ENCODE assay signal across 23 mouse cellular contexts in the genomic region with DNA sequence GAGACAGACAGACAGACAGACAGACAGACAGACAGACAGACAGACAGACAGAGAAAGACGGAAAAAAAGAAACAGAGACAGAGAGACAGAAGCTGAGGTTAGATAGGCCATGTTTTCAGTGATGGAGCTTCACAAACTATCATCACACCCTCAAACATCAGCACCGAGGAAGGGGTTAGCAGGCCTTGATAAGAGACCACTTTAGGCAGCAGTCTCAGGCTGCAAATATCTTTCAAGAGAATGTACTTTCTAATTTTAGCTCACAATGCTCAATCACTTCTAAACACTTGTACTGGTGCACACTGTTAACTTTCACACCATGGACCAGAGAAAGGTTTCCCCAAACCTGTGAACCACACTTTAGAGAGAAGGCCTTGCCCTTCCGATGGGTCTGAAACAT.
DNase-seq lines count a peak whose midpoint lies in the region; ATAC-seq lines count a peak whose summit lies in the region.
"Had no signal": no experiment of that assay in that cellular context is flagged by ENCODE, and none has a peak within 500 bp of the region (broad histone marks: within the 10 kb centered on the region; RNA-seq: fewer than 3 reads in every experiment).

No protein-coding gene starts in this region.

- H3K27ac ChIP-seq in heart, embryonic 10.5 days: peak overlapping the region; percentile 29; the same call in 1 of the 2 replicates
- H3K27ac ChIP-seq in heart, embryonic 13.5 days (replicated peaks): peak overlapping the region; percentile 60
- H3K27ac ChIP-seq in heart, embryonic 16.5 days (ENCODE audit: low read length): peak overlapping the region; percentile 67
- H3K27ac ChIP-seq in midbrain, embryonic 14.5 days (replicated peaks; ENCODE audit: low read depth, low read length): no peak overlapping the region
- H3K27ac ChIP-seq: gastrocnemius, adult 2 months; hindbrain, embryonic 14.5 days; hindbrain, postnatal 0 days had no signal

- no peak overlapping the region for H3K4me3 ChIP-seq in heart, embryonic 10.5 days
- no peak overlapping the region for H3K4me3 ChIP-seq in heart, embryonic 13.5 days
- no peak overlapping the region for H3K4me3 ChIP-seq in heart, embryonic 16.5 days (ENCODE audit: low read length)
- no peak overlapping the region for H3K4me3 ChIP-seq in midbrain, embryonic 14.5 days (replicated peaks; ENCODE audit: low read depth, low read length)
- H3K4me3 ChIP-seq: gastrocnemius, adult 2 months had no signal

- intact Hi-C loops in heart, postnatal 25 days (cut with DNase I): no loop called here
- intact Hi-C loops in heart, postnatal 36 days (cut with DNase I): no loop called here

- WGBS in heart, embryonic 10.5 days: 37% methylated on average over 3 of the region's 3 CpGs
- 28% methylated on average over 3 of the region's 3 CpGs for WGBS in heart, embryonic 13.5 days
- WGBS in heart, embryonic 16.5 days: 35% methylated on average over 3 of the region's 3 CpGs
- WGBS in midbrain, embryonic 14.5 days: 92% methylated on average over 3 of the region's 3 CpGs

- no peak overlapping the region for H3K4me2 ChIP-seq in heart, embryonic 13.5 days
- no peak overlapping the region for H3K4me2 ChIP-seq in heart, embryonic 16.5 days (ENCODE audit: low read depth, low read length)
- H3K4me2 ChIP-seq in midbrain, embryonic 14.5 days (ENCODE audit: low read length): no peak overlapping the region
- H3K4me2 ChIP-seq: hindbrain, embryonic 14.5 days had no signal

- no peak; the same call in 1 of the 2 replicates for ATAC-seq in heart, embryonic 13.5 days (ENCODE audit: extremely low read depth, insufficient number of reproducible peaks, low FRiP score, low TSS enrichment)
- ATAC-seq in heart, embryonic 16.5 days (replicated peaks; ENCODE audit: extremely low read depth, insufficient read depth, low FRiP score): peak; percentile 83
- no peak for ATAC-seq in midbrain, embryonic 14.5 days (ENCODE audit: low FRiP score, low TSS enrichment)
- ATAC-seq: activated CD4-positive, CD25-positive, alpha-beta regulatory T cell, adult 4 months; forebrain, embryonic 14.5 days; forebrain, postnatal 0 days; hindbrain, postnatal 0 days; inflammation-experienced regulatory T-cells, adult 6 months; intestine, embryonic 16.5 days had no signal

- H3K4me1 ChIP-seq in heart, embryonic 10.5 days: no peaks in the 10 kb centered on the region
- H3K4me1 ChIP-seq in heart, embryonic 13.5 days: 0 out of 2 replicates have a peak, but pooled peaks cover 13% of the 10 kb centered on the region
- H3K4me1 ChIP-seq in heart, embryonic 16.5 days (ENCODE audit: control insufficient read depth, insufficient read depth, low read length): 0 out of 2 replicates have a peak, but pooled peaks cover 6% of the 10 kb centered on the region
- H3K4me1 ChIP-seq in midbrain, embryonic 14.5 days (ENCODE audit: control insufficient read depth, insufficient read depth, low read length): no peaks in the 10 kb centered on the region

- no peak overlapping the region for H3K9ac ChIP-seq in heart, embryonic 13.5 days
- H3K9ac ChIP-seq in heart, embryonic 16.5 days (ENCODE audit: low read length): no peak overlapping the region
- H3K9ac ChIP-seq in midbrain, embryonic 14.5 days (replicated peaks; ENCODE audit: low read length): no peak overlapping the region
- H3K9ac ChIP-seq: forebrain, postnatal 0 days; hindbrain, embryonic 14.5 days had no signal

- H3K9me3 ChIP-seq in heart, embryonic 10.5 days: no peaks in the 10 kb centered on the region
- H3K9me3 ChIP-seq in heart, embryonic 13.5 days: no peaks in the 10 kb centered on the region
- H3K9me3 ChIP-seq in heart, embryonic 16.5 days (replicated peaks; ENCODE audit: control insufficient read depth, low read length): no peaks in the 10 kb centered on the region
- no peaks in the 10 kb centered on the region for H3K9me3 ChIP-seq in midbrain, embryonic 14.5 days (ENCODE audit: control insufficient read depth, low read length)

- H3K36me3 ChIP-seq in heart, embryonic 10.5 days: no peaks in the 10 kb centered on the region
- H3K36me3 ChIP-seq in heart, embryonic 13.5 days: no peaks in the 10 kb centered on the region
- no peaks in the 10 kb centered on the region for H3K36me3 ChIP-seq in heart, embryonic 16.5 days (ENCODE audit: control insufficient read depth, insufficient read depth)
- no peaks in the 10 kb centered on the region for H3K36me3 ChIP-seq in midbrain, embryonic 14.5 days (ENCODE audit: control insufficient read depth, insufficient read depth, low read length)

- no peaks in the 10 kb centered on the region for H3K27me3 ChIP-seq in heart, embryonic 10.5 days (ENCODE audit: insufficient read depth, poor library complexity, severe bottlenecking)
- H3K27me3 ChIP-seq in heart, embryonic 13.5 days (replicated peaks): no peaks in the 10 kb centered on the region
- no peaks in the 10 kb centered on the region for H3K27me3 ChIP-seq in heart, embryonic 16.5 days (ENCODE audit: control insufficient read depth, insufficient read depth, low read length)
- no peaks in the 10 kb centered on the region for H3K27me3 ChIP-seq in midbrain, embryonic 14.5 days (ENCODE audit: control insufficient read depth, insufficient read depth, low read length)

- DNase-seq in heart, embryonic 10.5 days (ENCODE audit: low spot score): peak; percentile 78
- no peak for DNase-seq in heart, postnatal 25 days (ENCODE audit: low spot score)
- DNase-seq in heart, postnatal 4 days: no peak
- DNase-seq in heart, postnatal 36 days: no peak
- DNase-seq in midbrain, embryonic 14.5 days: no peak
- DNase-seq: adrenal gland, adult 8-10 months; adrenal gland, postnatal 25 days; cerebellum, adult 11-12 months; cerebellum, adult 8-10 months; cerebellum, postnatal 10 days; forebrain, postnatal 0 days; gastrocnemius, adult 2 months; gastrocnemius, postnatal 14 days; kidney, adult 18-20 months; kidney, adult 9 months had no signal
